Mouse (Mus musculus) CH12.LX (cell line): ENCODE measurements around the gene Prg4. TPM values are rescaled to one million over a fixed set of nuclear protein-coding genes. Genes with fewer than 3 reads are reported as not detected.

Experiments used
- DNase-seq: peaks from one replicate; pipeline ENCODE4 v3.0.0-alpha.2; 2013; ENCODE audit errors: extremely low read depth
- H3K27ac ChIP-seq: 2 replicates; pipeline ENCODE4 v1.5.1; 2012; ENCODE audit warnings: low read depth, mild to moderate bottlenecking, control low read depth, moderate library complexity; ENCODE audit not compliant: insufficient read depth
- H3K27me3 ChIP-seq: replicated peaks from 2 replicates; pipeline ENCODE3; 2012; ENCODE audit warnings: inconsistent platforms
- H3K36me3 ChIP-seq, 2 experiments: replicated peaks in 1 of 2; 2 replicates each; pipeline versions ENCODE3 to v1.6.1; 2012; ENCODE audit warnings: inconsistent platforms in 1 of 2, low read length in 1 of 2, mild to moderate bottlenecking in 1 of 2, mixed read lengths in 1 of 2, moderate library complexity in 1 of 2; ENCODE audit not compliant: control insufficient read depth in 1 of 2, insufficient read depth in 1 of 2
- H3K4me1 ChIP-seq, 2 experiments: 2 replicates each; pipeline ENCODE4 v1.6.1; 2012; ENCODE audit warnings: inconsistent platforms in 1 of 2, moderate library complexity in 1 of 2; ENCODE audit not compliant: insufficient read depth in 2 of 2, control insufficient read depth in 1 of 2
- H3K4me2 ChIP-seq: 2 replicates; pipeline ENCODE4 v1.6.1; 2012; ENCODE audit warnings: low read depth, mild to moderate bottlenecking, control low read depth; ENCODE audit not compliant: poor library complexity, insufficient read depth, severe bottlenecking
- H3K4me3 ChIP-seq, 3 experiments: fragments of 150-350 bp in 1 of 3; sonication (generic) in 1 of 3; replicated peaks in 1 of 3; 2 replicates each; pipeline versions ENCODE3 to v1.5.1; 2011 to 2012; ENCODE audit warnings: low read depth in 2 of 3, low read length in 2 of 3, mild to moderate bottlenecking in 2 of 3, moderate library complexity in 2 of 3, control low read depth in 1 of 3, improper control_type of control experiment in 1 of 3, inconsistent platforms in 1 of 3, mixed read lengths in 1 of 3; ENCODE audit not compliant: poor library complexity in 1 of 3
- H3K79me2 ChIP-seq: replicated peaks from 2 replicates; pipeline ENCODE4 v1.6.1; 2012; ENCODE audit warnings: mild to moderate bottlenecking, moderate library complexity; ENCODE audit not compliant: control insufficient read depth, poor library complexity, insufficient read depth, severe bottlenecking; ENCODE audit errors: extremely low read depth
- H3K9ac ChIP-seq: 2 replicates; pipeline ENCODE4 v1.6.1; 2012; ENCODE audit warnings: low read depth, mild to moderate bottlenecking, control low read depth, moderate library complexity; ENCODE audit not compliant: insufficient read depth
- H3K9me3 ChIP-seq: replicated peaks from 2 replicates; pipeline ENCODE3; 2012; ENCODE audit warnings: low read length, inconsistent platforms, mixed read lengths
- BHLHE40 ChIP-seq: IDR thresholded peaks from 2 replicates; pipeline ENCODE4 v1.6.1; 2011; ENCODE audit warnings: mild to moderate bottlenecking, low read depth, low read length, improper control_type of control experiment
- CHD2 ChIP-seq: IDR thresholded peaks from 2 replicates; pipeline ENCODE4 v1.6.1; 2011; ENCODE audit warnings: low read length, improper control_type of control experiment
- CTCF ChIP-seq, 2 experiments: IDR thresholded peaks in 1 of 2; conservative IDR thresholded peaks in 1 of 2; 2 replicates each; pipeline ENCODE4 v1.5.1; 2011 to 2012; ENCODE audit warnings: low read depth in 2 of 2, low read length in 2 of 2, improper control_type of control experiment in 1 of 2, inconsistent platforms in 1 of 2, mild to moderate bottlenecking in 1 of 2, moderate library complexity in 1 of 2
- ELF1 ChIP-seq: IDR thresholded peaks from 2 replicates; pipeline ENCODE4 v1.6.1; 2014; ENCODE audit warnings: low read depth, mild to moderate bottlenecking, inconsistent platforms, low read length, improper control_type of control experiment
- EP300 ChIP-seq: IDR thresholded peaks from 2 replicates; pipeline ENCODE4 v1.6.1; 2011; ENCODE audit warnings: low read length, improper control_type of control experiment
- ETS1 ChIP-seq: conservative IDR thresholded peaks from 2 replicates; pipeline ENCODE4 v1.6.1; 2012; ENCODE audit warnings: low read depth, mild to moderate bottlenecking, inconsistent platforms, low read length, improper control_type of control experiment, moderate library complexity
- HCFC1 ChIP-seq: IDR thresholded peaks from 2 replicates; pipeline ENCODE4 v1.6.1; 2012; ENCODE audit warnings: low read depth, mild to moderate bottlenecking, inconsistent platforms, low read length, improper control_type of control experiment
- JUN ChIP-seq: IDR thresholded peaks from 2 replicates; pipeline ENCODE4 v1.6.1; 2011; ENCODE audit warnings: low read depth, mild to moderate bottlenecking, low read length, improper control_type of control experiment, moderate library complexity; ENCODE audit not compliant: insufficient read depth
- JUND ChIP-seq: conservative IDR thresholded peaks from 2 replicates; pipeline ENCODE4 v1.6.1; 2011; ENCODE audit warnings: low read depth, low read length, improper control_type of control experiment
- MAFK ChIP-seq: IDR thresholded peaks from 2 replicates; pipeline ENCODE4 v1.6.1; 2011; ENCODE audit warnings: low read length, improper control_type of control experiment; ENCODE audit not compliant: insufficient replicate concordance
- MAZ ChIP-seq: IDR thresholded peaks from 2 replicates; pipeline ENCODE4 v1.6.1; 2012; ENCODE audit warnings: low read depth, mild to moderate bottlenecking, inconsistent platforms, low read length, improper control_type of control experiment, moderate library complexity
- MXI1 ChIP-seq: IDR thresholded peaks from 2 replicates; pipeline ENCODE4 v1.6.1; 2011; ENCODE audit warnings: mild to moderate bottlenecking, low read depth, low read length, improper control_type of control experiment
- NRF1 ChIP-seq: IDR thresholded peaks from 2 replicates; pipeline ENCODE4 v1.6.1; 2014; ENCODE audit warnings: low read depth, mild to moderate bottlenecking, inconsistent platforms, low read length, improper control_type of control experiment, moderate library complexity
- PAX5 ChIP-seq: IDR thresholded peaks from 2 replicates; pipeline ENCODE4 v1.6.1; 2012; ENCODE audit warnings: low read length, inconsistent platforms, mixed read lengths
- POLR2A ChIP-seq: IDR thresholded peaks from 2 replicates; pipeline ENCODE4 v1.6.1; 2011; ENCODE audit warnings: low read depth, mild to moderate bottlenecking, improper control_type of control experiment, low read length
- POLR2AphosphoS2 ChIP-seq: IDR thresholded peaks from 2 replicates; pipeline ENCODE4 v1.6.1; 2011; ENCODE audit warnings: low read depth, low read length, improper control_type of control experiment
- SMC3 ChIP-seq: IDR thresholded peaks from 2 replicates; pipeline ENCODE4 v1.6.1; 2011; ENCODE audit warnings: low read depth, low read length, improper control_type of control experiment
- TBP ChIP-seq: conservative IDR thresholded peaks from 2 replicates; pipeline ENCODE4 v1.6.1; 2011; ENCODE audit warnings: low read depth, low read length, improper control_type of control experiment
- UBTF ChIP-seq: IDR thresholded peaks from 2 replicates; pipeline ENCODE4 v1.6.1; 2012; ENCODE audit warnings: low read depth, mild to moderate bottlenecking, inconsistent platforms, low read length, improper control_type of control experiment, moderate library complexity
- USF1 ChIP-seq: IDR thresholded peaks from 2 replicates; pipeline ENCODE4 v1.6.1; 2014; ENCODE audit warnings: low read depth, mild to moderate bottlenecking, inconsistent platforms, low read length, improper control_type of control experiment
- ZKSCAN1 ChIP-seq: IDR thresholded peaks from 2 replicates; pipeline ENCODE4 v1.6.1; 2012; ENCODE audit warnings: low read depth, inconsistent platforms, low read length, improper control_type of control experiment, borderline replicate concordance
- ZNF384 ChIP-seq: IDR thresholded peaks from 2 replicates; pipeline ENCODE4 v1.6.1; 2012; ENCODE audit warnings: low read depth, low read length, improper control_type of control experiment, inconsistent platforms
- dilution Hi-C: fragments of 300-500 bp; cut with MboI; formaldehyde crosslinking; loops from 2 replicates; pipeline ENCODE4 v1.14.3; 2020; ENCODE audit warnings: low sequenced_read_pairs; ENCODE audit not compliant: extremely low pct_unique_long_range_greater_than_20kb, extremely low pct_ligation_motif_present
- in situ Hi-C: fragments of 300-500 bp; cut with MboI; formaldehyde crosslinking; loops from 3 replicates; pipeline ENCODE4 v1.14.3; 2019; ENCODE audit warnings: low sequenced_read_pairs, low pct_ligation_motif_present, low pct_unique_long_range_greater_than_20kb, mixed read lengths
- polyA plus RNA-seq: library from polyadenylated mRNA; unstranded; fragments of >175 nt; gene quantifications from 2 replicates; pipeline ENCODE4 v1.2.1, GENCODE M21; 2012; ENCODE audit warnings: low read depth; ENCODE audit not compliant: insufficient read length
- total RNA-seq, 2 experiments: library from RNA; depleted of rRNA; stranded (reverse); fragments of 300-350 nt in 1 of 2; fragments of >200 nt in 1 of 2; gene quantifications; 2 replicates each; pipeline ENCODE4 v1.2.3; 2012 to 2014

Prg4 gene
- total and polyA plus RNA-seq, 3 experiments = 0.08 to 0.30 TPM; not detected in 1

DNA sequence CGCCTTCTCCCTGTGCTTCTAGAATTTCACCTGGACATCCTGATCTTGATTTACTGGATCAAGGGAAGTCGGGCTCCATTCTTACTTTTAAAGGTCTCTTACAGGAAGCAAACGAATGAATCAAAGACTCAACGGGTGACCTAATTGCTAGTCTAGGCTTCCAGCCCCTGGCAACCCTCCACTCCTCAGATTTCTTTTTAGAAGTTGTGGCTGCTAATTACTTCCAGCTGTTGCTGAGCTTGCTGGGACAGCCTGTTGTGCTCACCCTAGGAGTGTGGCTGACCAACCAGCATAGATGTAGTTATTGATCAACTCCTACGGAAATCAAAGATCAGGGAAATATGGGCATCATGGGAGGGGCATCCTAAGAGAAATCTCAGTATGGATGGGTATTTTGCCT lies 14.7 kb upstream of the Prg4 start:
- dilution Hi-C loops = no loop called here
- Histone ChIP-seq H3K4me1 (no peaks in the 10 kb centered on the region), H3K9me3 (no peaks in the 10 kb centered on the region), H3K27ac (no peak overlapping the region), H3K4me2 (no peak overlapping the region), H3K36me3 (no peaks in the 10 kb centered on the region), H3K9ac (no peak overlapping the region), H3K79me2 (no peaks in the 10 kb centered on the region), H3K27me3 (no peaks in the 10 kb centered on the region), H3K4me3 (no peak overlapping the region)
- no peak for DNase-seq
- TF ChIP-seq ELF1 (no peak), PAX5 (no peak), USF1 (no peak), ETS1 (no peak), POLR2A (no peak), CHD2 (no peak), MXI1 (no peak), ZKSCAN1 (no peak), BHLHE40 (no peak), JUN (no peak), EP300 (no peak), POLR2AphosphoS2 (no peak), SMC3 (no peak), CTCF (conservative IDR thresholded peaks at IDR 0.05 in 1 of 2, IDR thresholded peaks at IDR 0.05 in 1 of 2; ENCODE audit: low read depth in 2 of 2, low read length in 2 of 2) (no peak), TBP (no peak), UBTF (no peak), JUND (no peak), MAZ (no peak), MAFK (no peak)
- in situ Hi-C loops = no loop called here

DNA sequence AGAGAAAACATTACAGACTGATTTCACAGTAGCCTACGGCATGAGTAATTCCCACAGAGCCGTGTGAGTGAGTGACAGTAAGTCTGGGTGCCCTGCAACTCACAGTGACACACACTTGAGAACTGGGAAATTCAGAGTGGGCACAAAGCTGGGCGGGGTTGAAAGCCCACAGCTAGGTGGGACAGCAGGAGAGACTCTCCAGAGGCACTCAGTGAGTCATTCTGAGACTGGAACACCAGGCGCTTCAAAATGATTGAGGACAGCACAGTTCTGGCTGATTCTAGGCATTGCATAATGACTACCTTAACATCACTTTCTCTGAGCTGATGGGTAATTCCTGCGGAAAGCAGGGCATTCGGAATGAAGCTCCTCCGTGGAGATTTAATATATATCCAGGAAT lies 6.6 kb upstream of the Prg4 start:
- Histone ChIP-seq H3K27ac (no peak overlapping the region), H3K4me1 (peaks cover 0 to 3% of the 10 kb centered on the region in 2 experiments; a peak in 2 of 4 replicates), H3K9ac (no peak overlapping the region), H3K27me3 (no peaks in the 10 kb centered on the region), H3K4me2 (no peak overlapping the region), H3K4me3 (no peak overlapping the region), H3K36me3 (no peaks in the 10 kb centered on the region), H3K79me2 (no peaks in the 10 kb centered on the region), H3K9me3 (no peaks in the 10 kb centered on the region)
- dilution Hi-C loops (no loop called here), in situ Hi-C loops (no loop called here)
- TF ChIP-seq ZNF384 = no peak
- no peak for TF ChIP-seq NRF1
- TF ChIP-seq HCFC1 = no peak
- TF ChIP-seq POLR2A = no peak
- TF ChIP-seq ETS1 = no peak
- no peak for TF ChIP-seq BHLHE40
- TF ChIP-seq TBP = no peak
- DNase-seq = no peak
